Mouse (Mus musculus): ENCODE results near the gene Abcc4.

GRCm38 (mm10) chr14:118723920-118724693, 18.1 kb upstream of the Abcc4 start:
- no peak for TF ChIP-seq POLR2A (IDR thresholded peaks at IDR 0.05; ENCODE audit: borderline replicate concordance, insufficient read depth, low read length)
- TF ChIP-seq CTCF (IDR thresholded peaks at IDR 0.05; ENCODE audit: borderline replicate concordance, insufficient read depth, low read depth, low read length), result no peak

Data from cerebellum, adult 2 months (tissue).